Mouse (Mus musculus) liver, postnatal 0 days (tissue): ENCODE measurements at regions not wholly inside any gene's neighbourhood (a gene's known extent, or its start where the extent isn't known, plus 50 kb on each side); places are given as distances from the start of the nearest gene placed in this dataset.

Experiments used
- CTCF ChIP-seq: sonication (generic); IDR thresholded peaks from 2 replicates; pipeline ENCODE4 v1.5.1; 2016; ENCODE audit warnings: antibody characterized with exemption, low read depth
- EP300 ChIP-seq: IDR thresholded peaks from 2 replicates; pipeline ENCODE4 v1.6.1; 2016; ENCODE audit warnings: antibody characterized with exemption, low read depth, mild to moderate bottlenecking

DNA sequence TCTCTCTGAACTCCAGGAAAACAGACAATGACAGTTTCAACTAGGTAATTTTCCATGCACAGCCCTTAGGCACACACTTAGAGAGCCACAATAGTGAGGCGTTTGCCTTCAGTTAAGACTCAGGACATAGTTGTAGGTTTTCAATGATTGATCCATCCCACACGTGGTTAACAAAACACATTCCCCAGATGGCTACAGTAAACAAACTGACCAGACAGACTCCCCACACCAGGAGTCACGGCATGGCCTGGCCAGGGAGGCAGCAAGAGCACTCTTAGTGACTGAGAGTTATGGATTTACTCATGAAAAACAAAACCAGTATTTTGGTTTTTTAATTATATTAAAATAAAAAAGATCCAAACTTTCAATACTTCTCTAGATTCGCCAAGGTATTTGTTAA, 146.6 kb upstream of the Cdkn3 start:
- TF ChIP-seq EP300 (no peak), CTCF (no peak)
